Comparison of ENCODE assay signal across 8 mouse cellular contexts in the genomic region with DNA sequence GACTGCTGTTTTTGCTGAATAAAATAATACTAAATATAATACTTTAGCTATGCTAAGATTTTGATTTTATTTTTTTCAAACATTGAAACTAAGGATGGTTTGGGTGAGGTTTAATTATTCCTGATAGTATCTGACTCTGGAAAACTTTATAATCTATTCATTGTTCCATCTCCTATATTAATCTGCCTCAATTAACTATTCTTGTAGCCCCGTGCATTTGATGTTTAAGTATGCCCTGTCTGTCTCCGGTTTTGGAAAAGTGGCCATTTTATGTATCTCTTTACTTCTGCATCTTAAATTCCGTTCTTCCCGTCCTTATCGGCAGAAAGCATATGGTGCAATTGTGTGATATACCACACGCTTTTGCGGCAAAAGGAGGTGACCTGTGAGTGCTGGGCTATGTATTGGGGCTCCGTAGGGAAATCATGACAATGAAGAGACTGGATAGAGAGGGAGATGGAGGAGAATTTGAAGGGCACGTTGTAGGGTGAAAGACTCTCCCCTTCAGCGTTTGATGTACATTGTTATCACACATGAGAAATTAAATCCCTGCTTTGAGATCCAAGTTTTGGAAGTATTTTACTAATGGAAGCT. TPM values are rescaled to one million over a fixed set of nuclear protein-coding genes. Genes with fewer than 3 reads are reported as not detected.
DNase-seq lines count a peak whose midpoint lies in the region; ATAC-seq lines count a peak whose summit lies in the region.

No protein-coding gene starts in this region.

- no peak overlapping the region; the same call in 1 of the 2 replicates for H3K27ac ChIP-seq in kidney, embryonic 16.5 days (ENCODE audit: low read length)
- H3K27ac ChIP-seq in embryonic facial prominence, embryonic 15.5 days (replicated peaks): peak overlapping the region; percentile 93
- 0 out of 2 replicates have a peak overlapping the region, but pooled peaks have one; percentile 35 for H3K27ac ChIP-seq in limb, embryonic 12.5 days
- peak overlapping the region; percentile 98 for H3K27ac ChIP-seq in neural tube, embryonic 15.5 days (replicated peaks)

- H3K4me2 ChIP-seq in kidney, embryonic 16.5 days (replicated peaks; ENCODE audit: low read depth, low read length): peak overlapping the region; percentile 76
- H3K4me2 ChIP-seq in embryonic facial prominence, embryonic 15.5 days (replicated peaks): peak overlapping the region; percentile 91
- H3K4me2 ChIP-seq in limb, embryonic 12.5 days: peak overlapping the region; percentile 81
- peak overlapping the region; percentile 59 for H3K4me2 ChIP-seq in neural tube, embryonic 15.5 days

- no peak for DNase-seq in kidney, postnatal 10 days
- DNase-seq in urinary bladder, postnatal 36 days (ENCODE audit: low spot score in 2 of 2): no peak
- no peak for DNase-seq in cerebellum, adult 11 months
- no peak for DNase-seq in adipocyte (ENCODE audit: low spot score)

- no peaks in the 10 kb centered on the region for H3K9me3 ChIP-seq in kidney, embryonic 16.5 days (ENCODE audit: low read length)
- H3K9me3 ChIP-seq in embryonic facial prominence, embryonic 15.5 days (replicated peaks): no peaks in the 10 kb centered on the region
- H3K9me3 ChIP-seq in limb, embryonic 12.5 days: no peaks in the 10 kb centered on the region
- H3K9me3 ChIP-seq in neural tube, embryonic 15.5 days (replicated peaks): no peaks in the 10 kb centered on the region

- H3K36me3 ChIP-seq in kidney, embryonic 16.5 days (ENCODE audit: insufficient read depth, low read length): no peaks in the 10 kb centered on the region
- H3K36me3 ChIP-seq in embryonic facial prominence, embryonic 15.5 days: no peaks in the 10 kb centered on the region
- peaks cover 8% of the 10 kb centered on the region; the same call in 1 of the 2 replicates for H3K36me3 ChIP-seq in limb, embryonic 12.5 days
- H3K36me3 ChIP-seq in neural tube, embryonic 15.5 days: no peaks in the 10 kb centered on the region

- peak overlapping the region; percentile 93 for H3K4me3 ChIP-seq in kidney, embryonic 16.5 days (ENCODE audit: low read length)
- peak overlapping the region; percentile 74 for H3K4me3 ChIP-seq in embryonic facial prominence, embryonic 15.5 days (replicated peaks)
- peak overlapping the region; percentile 87 for H3K4me3 ChIP-seq in limb, embryonic 12.5 days (replicated peaks)
- H3K4me3 ChIP-seq in neural tube, embryonic 15.5 days (replicated peaks): peak overlapping the region; percentile 83

- WGBS in kidney, embryonic 16.5 days: 8% methylated on average over 10 of the region's 10 CpGs
- WGBS in embryonic facial prominence, embryonic 15.5 days: 12% methylated on average over 10 of the region's 10 CpGs
- WGBS in limb, embryonic 12.5 days: 26% methylated on average over 10 of the region's 10 CpGs
- 4% methylated on average over 10 of the region's 10 CpGs for WGBS in neural tube, embryonic 15.5 days

- peaks cover 23% of the 10 kb centered on the region; the same call in 1 of the 2 replicates for H3K4me1 ChIP-seq in kidney, embryonic 16.5 days (ENCODE audit: insufficient read depth, low read length)
- H3K4me1 ChIP-seq in embryonic facial prominence, embryonic 15.5 days: peaks cover 13% of the 10 kb centered on the region; the same call in 1 of the 2 replicates
- peaks cover 24% of the 10 kb centered on the region for H3K4me1 ChIP-seq in limb, embryonic 12.5 days (replicated peaks)
- peaks cover 26% of the 10 kb centered on the region for H3K4me1 ChIP-seq in neural tube, embryonic 15.5 days

- no peaks in the 10 kb centered on the region for H3K27me3 ChIP-seq in kidney, embryonic 16.5 days (ENCODE audit: insufficient read depth, low read length)
- no peaks in the 10 kb centered on the region for H3K27me3 ChIP-seq in embryonic facial prominence, embryonic 15.5 days
- no peaks in the 10 kb centered on the region for H3K27me3 ChIP-seq in limb, embryonic 12.5 days
- H3K27me3 ChIP-seq in neural tube, embryonic 15.5 days (replicated peaks): no peaks in the 10 kb centered on the region

- no peak for ATAC-seq in kidney, embryonic 16.5 days (ENCODE audit: low FRiP score, low TSS enrichment)
- ATAC-seq in embryonic facial prominence, embryonic 15.5 days (ENCODE audit: insufficient number of reproducible peaks, low FRiP score, low TSS enrichment, low read depth): no peak
- no peak for ATAC-seq in limb, embryonic 12.5 days (ENCODE audit: insufficient number of reproducible peaks, insufficient read depth, low FRiP score, low TSS enrichment, low read depth)
- no peak for ATAC-seq in neural tube, embryonic 15.5 days (ENCODE audit: low FRiP score)

- H3K9ac ChIP-seq in kidney, embryonic 16.5 days (replicated peaks; ENCODE audit: low read length): peak overlapping the region; percentile 97
- H3K9ac ChIP-seq in embryonic facial prominence, embryonic 15.5 days: peak overlapping the region; percentile 39; the same call in 1 of the 2 replicates
- H3K9ac ChIP-seq in limb, embryonic 12.5 days (replicated peaks): peak overlapping the region; percentile 97
- peak overlapping the region; percentile 95 for H3K9ac ChIP-seq in neural tube, embryonic 15.5 days (replicated peaks)

RNA-seq across cellular contexts. Expression of gene Myh10, which starts 2.2 kb away (rescaled TPM):
- polyA plus RNA-seq in kidney, embryonic 16.5 days (2015; fragmentation: Nextera tagmentation; extraction: Ambion mirVana): 147 and 155 TPM in 2 replicates
- 87.8 and 94.2 TPM in 2 replicates for polyA plus RNA-seq in embryonic facial prominence, embryonic 15.5 days (2015; fragmentation: Nextera tagmentation; extraction: Ambion mirVana)
- polyA plus RNA-seq in limb, embryonic 12.5 days (2016; fragmentation: Nextera tagmentation; extraction: Ambion mirVana): 175 and 189 TPM in 2 replicates
- 79.6 and 84.8 TPM in 2 replicates for polyA plus RNA-seq in neural tube, embryonic 15.5 days (2015; fragmentation: Nextera tagmentation; extraction: Ambion mirVana)

Comparison
In these comparisons a context has a peak if more than half of its experiments do, and no peak if none do; other contexts are left out.
1. H3K9ac ChIP-seq: peak in every context shown above with its lines; median percentile 97 in kidney, embryonic 16.5 days; 97 in limb, embryonic 12.5 days; 95 in neural tube, embryonic 15.5 days; 39 in embryonic facial prominence, embryonic 15.5 days.